Mouse (Mus musculus): ENCODE results near the gene Gdf10.

DNA sequence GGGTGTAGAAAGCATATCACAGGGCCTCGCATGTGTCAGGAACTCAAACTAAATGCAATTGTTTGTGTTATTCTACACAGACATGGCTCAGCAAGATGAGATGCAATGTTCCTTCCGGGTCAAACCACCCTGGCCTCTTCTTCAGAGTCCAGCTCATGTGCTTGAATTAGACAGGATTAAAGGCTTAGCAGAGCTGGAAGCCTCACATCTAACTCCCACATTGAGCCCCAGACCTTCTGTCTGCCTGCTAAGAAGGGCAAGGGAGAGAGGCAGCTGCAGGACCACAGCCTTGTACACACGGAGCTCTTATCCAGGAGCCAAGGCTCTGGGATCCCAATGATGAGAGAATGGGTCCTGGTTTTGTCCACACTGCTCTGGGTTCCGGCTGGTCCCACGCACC, 30.4 kb downstream of the Gdf10 start, which contains the start of gene Rbp3:
- TF ChIP-seq CTCF (IDR thresholded peaks at IDR 0.05; ENCODE audit: insufficient read depth, low read length) (no peak), POLR2A (IDR thresholded peaks at IDR 0.05; ENCODE audit: borderline replicate concordance, extremely low read depth, low read depth, low read length) (no peak)
